9 mouse cellular contexts compared by ENCODE assay signal in genomic region chr3:122638329-122639196, GRCm38 (mm10). TPM values are rescaled to one million over a fixed set of nuclear protein-coding genes. Genes with fewer than 3 reads are reported as not detected.
DNase-seq lines count a peak whose midpoint lies in the region; ATAC-seq and TF ChIP-seq lines count a peak whose summit lies in the region.
"Had no signal": no experiment of that assay in that cellular context is flagged by ENCODE, and none has a peak within 500 bp of the region (broad histone marks: within the 10 kb centered on the region; RNA-seq: fewer than 3 reads in every experiment).

No protein-coding gene starts in this region.

- no peaks in the 10 kb centered on the region for H3K9me3 ChIP-seq in heart, embryonic 13.5 days
- H3K9me3 ChIP-seq in kidney, postnatal 0 days (replicated peaks; ENCODE audit: low read length): no peaks in the 10 kb centered on the region
- no peaks in the 10 kb centered on the region for H3K9me3 ChIP-seq in liver, embryonic 11.5 days (ENCODE audit: control insufficient read depth, low read length)
- no peaks in the 10 kb centered on the region for H3K9me3 ChIP-seq in stomach, embryonic 14.5 days (ENCODE audit: control insufficient read depth, low read depth, low read length)

- no peaks in the 10 kb centered on the region for H3K36me3 ChIP-seq in heart, embryonic 13.5 days
- H3K36me3 ChIP-seq in kidney, postnatal 0 days (ENCODE audit: insufficient read depth, low read length): no peaks in the 10 kb centered on the region
- no peaks in the 10 kb centered on the region for H3K36me3 ChIP-seq in liver, embryonic 11.5 days (ENCODE audit: control insufficient read depth, insufficient read depth, low read length)
- H3K36me3 ChIP-seq in stomach, embryonic 14.5 days (ENCODE audit: control insufficient read depth, insufficient read depth, low read length): no peaks in the 10 kb centered on the region

- no peak overlapping the region for H3K9ac ChIP-seq in heart, embryonic 13.5 days
- no peak overlapping the region for H3K9ac ChIP-seq in kidney, postnatal 0 days (ENCODE audit: low read depth, low read length)
- H3K9ac ChIP-seq in liver, embryonic 11.5 days (ENCODE audit: low read depth, low read length): no peak overlapping the region
- H3K9ac ChIP-seq in stomach, embryonic 14.5 days (replicated peaks; ENCODE audit: low read depth, low read length): no peak overlapping the region

- H3K4me3 ChIP-seq in heart, embryonic 13.5 days: no peak overlapping the region
- H3K4me3 ChIP-seq in kidney, postnatal 0 days (replicated peaks; ENCODE audit: low read depth, low read length): no peak overlapping the region
- no peak overlapping the region for H3K4me3 ChIP-seq in liver, embryonic 11.5 days (ENCODE audit: low read depth, low read length)
- no peak overlapping the region for H3K4me3 ChIP-seq in stomach, embryonic 14.5 days (ENCODE audit: low read depth, low read length)
- H3K4me3 ChIP-seq: erythroblast, embryonic 14.5 days had no signal

- H3K27me3 ChIP-seq in heart, embryonic 13.5 days (replicated peaks): no peaks in the 10 kb centered on the region
- no peaks in the 10 kb centered on the region for H3K27me3 ChIP-seq in kidney, postnatal 0 days (ENCODE audit: insufficient read depth, low read length)
- no peaks in the 10 kb centered on the region for H3K27me3 ChIP-seq in liver, embryonic 11.5 days (replicated peaks; ENCODE audit: control insufficient read depth, insufficient read depth, low read length)
- H3K27me3 ChIP-seq in stomach, embryonic 14.5 days (ENCODE audit: control insufficient read depth, insufficient read depth, low read length): no peaks in the 10 kb centered on the region

- peaks cover 11% of the 10 kb centered on the region; the same call in 1 of the 2 replicates for H3K4me1 ChIP-seq in heart, embryonic 13.5 days
- no peaks in the 10 kb centered on the region; the same call in 1 of the 2 replicates for H3K4me1 ChIP-seq in kidney, postnatal 0 days (replicated peaks; ENCODE audit: insufficient read depth, low read length)
- no peaks in the 10 kb centered on the region for H3K4me1 ChIP-seq in liver, embryonic 11.5 days (replicated peaks; ENCODE audit: control insufficient read depth, insufficient read depth, low read length)
- no peaks in the 10 kb centered on the region for H3K4me1 ChIP-seq in stomach, embryonic 14.5 days (ENCODE audit: control insufficient read depth, insufficient read depth, low read length)

- WGBS in heart, embryonic 13.5 days: 34% methylated on average over 14 of the region's 14 CpGs
- WGBS in kidney, postnatal 0 days: 35% methylated on average over 14 of the region's 14 CpGs
- 36% methylated on average over 14 of the region's 14 CpGs for WGBS in liver, embryonic 11.5 days
- WGBS in stomach, embryonic 14.5 days: 36% methylated on average over 14 of the region's 14 CpGs

- TF ChIP-seq CTCF in kidney, postnatal 0 days (IDR thresholded peaks at IDR 0.05; ENCODE audit: low read depth): peak; percentile 100

- H3K4me2 ChIP-seq in heart, embryonic 13.5 days: peak overlapping the region; percentile 39
- no peak overlapping the region for H3K4me2 ChIP-seq in kidney, postnatal 0 days (ENCODE audit: low read length)
- H3K4me2 ChIP-seq in liver, embryonic 11.5 days: 0 out of 2 replicates have a peak overlapping the region, but pooled peaks have one; percentile 3
- no peak overlapping the region for H3K4me2 ChIP-seq in stomach, embryonic 14.5 days (replicated peaks; ENCODE audit: low read depth, low read length)

- ATAC-seq in heart, embryonic 13.5 days (ENCODE audit: extremely low read depth, insufficient number of reproducible peaks, low FRiP score, low TSS enrichment): no peak
- ATAC-seq in kidney, postnatal 0 days (replicated peaks; ENCODE audit: low FRiP score, low read depth): peak; percentile 60
- peak; percentile 75 for ATAC-seq in liver, embryonic 11.5 days (replicated peaks; ENCODE audit: low FRiP score)
- ATAC-seq in stomach, embryonic 14.5 days (ENCODE audit: insufficient number of reproducible peaks, insufficient read depth, low FRiP score, low read depth): peak; percentile 59; the same call in 1 of the 2 replicates

- H3K27ac ChIP-seq in heart, embryonic 13.5 days (replicated peaks): no peak overlapping the region
- no peak overlapping the region for H3K27ac ChIP-seq in kidney, postnatal 0 days
- no peak overlapping the region for H3K27ac ChIP-seq in liver, embryonic 11.5 days (ENCODE audit: low read depth, low read length)
- H3K27ac ChIP-seq in stomach, embryonic 14.5 days (ENCODE audit: low read length): no peak overlapping the region

- peak; percentile 98 for DNase-seq in CD4-positive, CD25-positive, alpha-beta regulatory T cell, adult 2 months (ENCODE audit: low read depth, low spot score)
- DNase-seq in brain, embryonic 18.5 days (ENCODE audit: low read depth, low spot score): peak; percentile 92
- peak; percentile 92 for DNase-seq in fibroblast of lung, adult 2 months (ENCODE audit: low read depth)
- peak; percentile 98 for DNase-seq in kidney, postnatal 0 days (ENCODE audit: low spot score)
- DNase-seq in liver, embryonic 11.5 days (ENCODE audit: low spot score): peak; percentile 89
- peak; percentile 83 to 91 for DNase-seq in natural killer cell, adult 2 months (ENCODE audit: low spot score in 2 of 2)

RNA-seq across cellular contexts. Expression of gene Fnbp1l, which starts 19.0 kb away (rescaled TPM):
- 23.0 and 24.8 TPM in 2 replicates for polyA plus RNA-seq in heart, embryonic 13.5 days (2015; fragmentation: Nextera tagmentation; extraction: Ambion mirVana)
- polyA plus RNA-seq in kidney, postnatal 0 days (2015; fragmentation: Nextera tagmentation; extraction: Ambion mirVana): 35.5 and 39.9 TPM in 2 replicates
- 16.6 and 17.5 TPM in 2 replicates for polyA plus RNA-seq in liver, embryonic 11.5 days (2014; fragmentation: Nextera tagmentation; extraction: Ambion mirVana)
- polyA plus RNA-seq in stomach, embryonic 14.5 days (2014; fragmentation: Nextera tagmentation; extraction: Ambion mirVana): 79.6 and 84.7 TPM in 2 replicates
- polyA plus RNA-seq: erythroblast, embryonic 14.5 days had no signal

Comparison
In these comparisons a context has a peak if more than half of its experiments do, and no peak if none do; other contexts are left out.
1. H3K4me2 ChIP-seq: peak in heart, embryonic 13.5 days (single experiment) and liver, embryonic 11.5 days (single experiment); none in kidney, postnatal 0 days (single experiment) and stomach, embryonic 14.5 days (single experiment).
2. Peak in every context shown above with its lines, with median percentiles within 50 percentile points of each other: DNase-seq.